Mouse (Mus musculus) cortical plate, adult 2 months (tissue): Measurements from ENCODE around the gene Entpd1.

ENCODE experiments used
- CTCF ChIP-seq: fragments of 200-500 bp; IDR thresholded peaks from 2 replicates; pipeline ENCODE4 v1.5.1; 2011; ENCODE audit warnings: mild to moderate bottlenecking, control low read depth, low read length; ENCODE audit not compliant: insufficient read depth; ENCODE audit errors: extremely low read depth
- POLR2A ChIP-seq: fragments of 200-500 bp; IDR thresholded peaks from 2 replicates; pipeline ENCODE4 v1.6.1; 2011; ENCODE audit warnings: mild to moderate bottlenecking, low read length, control low read depth; ENCODE audit not compliant: insufficient read depth; ENCODE audit errors: extremely low read depth

- no peak for TF ChIP-seq POLR2A
- TF ChIP-seq CTCF, result no peak
Measured at GRCm38 (mm10) chr19:40660510-40660909, 48.3 kb downstream of the Entpd1 start.
